Mouse (Mus musculus) limb, embryonic 14.5 days (tissue): ENCODE data around the gene Igsf9b. TPM values are rescaled to one million over a fixed set of nuclear protein-coding genes. Genes with fewer than 3 reads are reported as not detected.

Experiments used
- ATAC-seq: fragments of 200-750 bp; cut with Nextera tagmentation; 2 replicates; pipeline ENCODE4 v1.8.0; 2017; ENCODE audit warnings: low read depth, moderate number of reproducible peaks, moderate TSS enrichment; ENCODE audit not compliant: low FRiP score
- DNase-seq: peaks from one replicate; pipeline ENCODE4 v3.0.0-alpha.2; 2015; ENCODE audit warnings: low spot score
- H3K27ac ChIP-seq: fragments of 300-500 bp; sonication (generic); replicated peaks from 2 replicates; pipeline ENCODE4 v1.5.1; 2014; ENCODE audit warnings: low read depth, mild to moderate bottlenecking, low read length, moderate library complexity, mixed read lengths
- H3K27me3 ChIP-seq: fragments of 300-500 bp; sonication (generic); 2 replicates; pipeline ENCODE4 v1.6.1; 2014; ENCODE audit warnings: low read length, mixed read lengths; ENCODE audit not compliant: control insufficient read depth, insufficient read depth
- H3K36me3 ChIP-seq: fragments of 300-500 bp; sonication (generic); 2 replicates; pipeline ENCODE4 v1.6.1; 2014; ENCODE audit warnings: mild to moderate bottlenecking, low read length, moderate library complexity, mixed read lengths; ENCODE audit not compliant: control insufficient read depth, insufficient read depth
- H3K4me1 ChIP-seq: fragments of 300-500 bp; sonication (generic); 2 replicates; pipeline ENCODE4 v1.6.1; 2014; ENCODE audit warnings: antibody characterized with exemption, low read length, mixed read lengths; ENCODE audit not compliant: control insufficient read depth, insufficient read depth
- H3K4me2 ChIP-seq: fragments of 300-500 bp; sonication (generic); replicated peaks from 2 replicates; pipeline ENCODE4 v1.6.1; 2014; ENCODE audit warnings: low read depth, mild to moderate bottlenecking, low read length, moderate library complexity; ENCODE audit not compliant: severe bottlenecking
- H3K4me3 ChIP-seq: fragments of 300-500 bp; sonication (generic); replicated peaks from 2 replicates; pipeline ENCODE4 v1.5.1; 2014; ENCODE audit warnings: low read length
- H3K9ac ChIP-seq: fragments of 300-500 bp; sonication (generic); 2 replicates; pipeline ENCODE4 v1.6.1; 2014; ENCODE audit warnings: mild to moderate bottlenecking, low read depth, low read length, moderate library complexity; ENCODE audit not compliant: severe bottlenecking
- H3K9me3 ChIP-seq: fragments of 300-500 bp; sonication (generic); 2 replicates; pipeline ENCODE4 v1.6.1; 2016; ENCODE audit warnings: low read length; ENCODE audit not compliant: control insufficient read depth
- POLR2A ChIP-seq: fragments of 200-500 bp; IDR thresholded peaks from 2 replicates; pipeline ENCODE4 v1.8.0; 2012; ENCODE audit warnings: inconsistent platforms, mild to moderate bottlenecking, moderate library complexity, borderline replicate concordance; ENCODE audit not compliant: insufficient read depth, insufficient read length; ENCODE audit errors: extremely low read depth
- WGBS: fragments of 180-500 bp; shearing (Covaris S2); extraction: QIAGEN DNeasy Blood & Tissue Kit; methylation state at CpG from one replicate; pipeline ENCODE4 v1.1.7; 2014; 5-methylcytosine and 5-hydroxymethylcytosine counted together
- polyA plus RNA-seq, 2 experiments: library from polyadenylated mRNA; depleted of rRNA in 1 of 2; stranded (reverse) in 1 of 2; unstranded in 1 of 2; fragments of >200 nt; fragmentation: Nextera tagmentation in 1 of 2; extraction: Ambion mirVana in 1 of 2; gene quantifications; 2 replicates each; pipeline versions ENCODE4 v1.2.1 to v1.2.3; 2012 to 2014

Igsf9b gene
- polyA plus RNA-seq, 2 experiments: 1.9 to 2.9 TPM

GRCm38 (mm10) chr9:27272858-27273257 is 26.1 kb upstream of the Igsf9b start:
- H3K4me3 ChIP-seq: no peak overlapping the region
- no peaks in the 10 kb centered on the region for H3K9me3 ChIP-seq
- WGBS: 87% methylated on average over 1 of the region's 1 CpGs
- ATAC-seq (no peak), DNase-seq (no peak)
- H3K9ac ChIP-seq: no peak overlapping the region
- no peaks in the 10 kb centered on the region for H3K27me3 ChIP-seq
- no peak overlapping the region for H3K4me2 ChIP-seq
- no peak overlapping the region for H3K27ac ChIP-seq
- H3K36me3 ChIP-seq: no peaks in the 10 kb centered on the region
- no peaks in the 10 kb centered on the region for H3K4me1 ChIP-seq
- TF ChIP-seq POLR2A: no peak

- H3K36me3 ChIP-seq: no peaks in the 10 kb centered on the region
- H3K27me3 ChIP-seq: no peaks in the 10 kb centered on the region
- no peaks in the 10 kb centered on the region; the same call in 1 of the 2 replicates for H3K4me1 ChIP-seq
- H3K27ac ChIP-seq: no peak overlapping the region
- no peak for ATAC-seq
- H3K4me2 ChIP-seq: no peak overlapping the region
- 72% methylated on average over 8 of the region's 8 CpGs for WGBS
- no peak for DNase-seq
- H3K9me3 ChIP-seq: no peaks in the 10 kb centered on the region
- no peak overlapping the region for H3K4me3 ChIP-seq
- no peak overlapping the region for H3K9ac ChIP-seq
- no peak for TF ChIP-seq POLR2A
Measured at GRCm38 (mm10) chr9:27276282-27276839, 22.6 kb upstream of the Igsf9b start.

- no peak overlapping the region for H3K9ac ChIP-seq
- no peaks in the 10 kb centered on the region for H3K36me3 ChIP-seq
- no peaks in the 10 kb centered on the region for H3K9me3 ChIP-seq
- WGBS: 61% methylated on average over 5 of the region's 5 CpGs
- no peaks in the 10 kb centered on the region; the same call in 1 of the 2 replicates for H3K4me1 ChIP-seq
- DNase-seq: no peak
- no peak overlapping the region for H3K4me3 ChIP-seq
- TF ChIP-seq POLR2A: no peak
- no peaks in the 10 kb centered on the region for H3K27me3 ChIP-seq
- H3K4me2 ChIP-seq: no peak overlapping the region
- H3K27ac ChIP-seq: no peak overlapping the region
- no peak for ATAC-seq
Measured at GRCm38 (mm10) chr9:27277401-27278087, 21.5 kb upstream of the Igsf9b start.

- Histone ChIP-seq H3K27ac (no peak overlapping the region), H3K36me3 (no peaks in the 10 kb centered on the region), H3K4me2 (no peak overlapping the region), H3K9me3 (no peaks in the 10 kb centered on the region), H3K4me3 (no peak overlapping the region), H3K4me1 (no peaks in the 10 kb centered on the region; the same call in 1 of the 2 replicates), H3K27me3 (no peaks in the 10 kb centered on the region), H3K9ac (no peak overlapping the region)
- ATAC-seq (peak; percentile 62; the same call in 1 of the 2 replicates), DNase-seq (no peak)
- 46% methylated on average over 1 of the region's 1 CpGs for WGBS
- TF ChIP-seq POLR2A: no peak
Measured at GRCm38 (mm10) chr9:27279041-27279440, 20.0 kb upstream of the Igsf9b start.

- DNase-seq (no peak), ATAC-seq (no peak)
- no peak overlapping the region for H3K4me3 ChIP-seq
- no peak overlapping the region for H3K9ac ChIP-seq
- H3K27ac ChIP-seq: no peak overlapping the region
- no peaks in the 10 kb centered on the region for H3K27me3 ChIP-seq
- H3K36me3 ChIP-seq: no peaks in the 10 kb centered on the region
- 80% methylated on average over 4 of the region's 4 CpGs for WGBS
- no peaks in the 10 kb centered on the region for H3K9me3 ChIP-seq
- no peak for TF ChIP-seq POLR2A
- no peaks in the 10 kb centered on the region; the same call in 1 of the 2 replicates for H3K4me1 ChIP-seq
- H3K4me2 ChIP-seq: no peak overlapping the region
Measured at GRCm38 (mm10) chr9:27280976-27281375, 18.0 kb upstream of the Igsf9b start.
